Comparison of ENCODE assay signal across 8 mouse cellular contexts in genomic region chr5:66075032-66075488, GRCm38 (mm10).
A peak's percentile ranks its signal among the peaks of the same experiment; 100 is the strongest.
DNase-seq lines count a peak whose midpoint lies in the region; ATAC-seq and TF ChIP-seq lines count a peak whose summit lies in the region.
"Had no signal": no experiment of that assay in that cellular context is flagged by ENCODE, and none has a peak within 500 bp of the region (broad histone marks: within the 10 kb centered on the region; RNA-seq: fewer than 3 reads in every experiment).

No protein-coding gene starts in this region.

- no peak for TF ChIP-seq POLR2A in bone marrow, adult 2 months (IDR thresholded peaks at IDR 0.05; ENCODE audit: borderline replicate concordance, control insufficient read depth, low read depth, low read length)

- peak overlapping the region; percentile 84 for H3K27ac ChIP-seq in bone marrow, adult 2 months (ENCODE audit: control insufficient read depth, insufficient read depth, low read depth, low read length, poor library complexity)
- peak overlapping the region; percentile 68 for H3K27ac ChIP-seq in liver, embryonic 15.5 days (replicated peaks)
- no peak overlapping the region for H3K27ac ChIP-seq in hindbrain, embryonic 11.5 days (ENCODE audit: low read depth, low read length)
- H3K27ac ChIP-seq: limb, embryonic 12.5 days had no signal

- peak; percentile 32 for DNase-seq in heart, postnatal 25 days (ENCODE audit: low spot score)
- peak; percentile 57 to 64 for DNase-seq in spleen, postnatal 10 days (ENCODE audit: low spot score in 2 of 2)
- DNase-seq in frontal cortex, postnatal 25 days (ENCODE audit: low spot score in 2 of 2), result no peak
- no peak for DNase-seq in ovary, postnatal 36 days (ENCODE audit: low spot score)
- DNase-seq in hindbrain, embryonic 11.5 days (ENCODE audit: low spot score), result no peak

- peaks cover 15% of the 10 kb centered on the region for H3K4me1 ChIP-seq in bone marrow, adult 2 months (ENCODE audit: control insufficient read depth, insufficient read depth, low read length)
- peaks cover 46% of the 10 kb centered on the region for H3K4me1 ChIP-seq in liver, embryonic 15.5 days (replicated peaks)
- no peaks in the 10 kb centered on the region for H3K4me1 ChIP-seq in hindbrain, embryonic 11.5 days (replicated peaks; ENCODE audit: control insufficient read depth, insufficient read depth, low read length)

- WGBS in bone marrow, adult 2 months, result 1% methylated on average over 9 of the region's 9 CpGs
- 26% methylated on average over 9 of the region's 9 CpGs for WGBS in liver, embryonic 15.5 days (ENCODE audit: insufficient replicate concordance)
- 87% methylated on average over 9 of the region's 9 CpGs for WGBS in hindbrain, embryonic 11.5 days

- no peak overlapping the region for H3K4me3 ChIP-seq in bone marrow, adult 2 months (replicated peaks; ENCODE audit: control insufficient read depth, low read depth, low read length)
- H3K4me3 ChIP-seq in liver, embryonic 15.5 days (replicated peaks), result no peak overlapping the region
- H3K4me3 ChIP-seq in hindbrain, embryonic 11.5 days (ENCODE audit: low read depth, low read length), result no peak overlapping the region
- H3K4me3 ChIP-seq: limb, embryonic 12.5 days had no signal

- H3K4me2 ChIP-seq in liver, embryonic 15.5 days, result peak overlapping the region; percentile 4; the same call in 1 of the 2 replicates
- H3K4me2 ChIP-seq in hindbrain, embryonic 11.5 days (replicated peaks; ENCODE audit: low read depth, low read length), result no peak overlapping the region
- H3K4me2 ChIP-seq: limb, embryonic 12.5 days had no signal

- ATAC-seq in liver, embryonic 15.5 days (ENCODE audit: insufficient read depth), result peak; percentile 22
- no peak for ATAC-seq in hindbrain, embryonic 11.5 days (ENCODE audit: low FRiP score)

- no peaks in the 10 kb centered on the region for H3K27me3 ChIP-seq in liver, embryonic 15.5 days
- no peaks in the 10 kb centered on the region for H3K27me3 ChIP-seq in hindbrain, embryonic 11.5 days (ENCODE audit: control insufficient read depth, insufficient read depth, low read length)

- H3K36me3 ChIP-seq in liver, embryonic 15.5 days (replicated peaks), result no peaks in the 10 kb centered on the region
- H3K36me3 ChIP-seq in hindbrain, embryonic 11.5 days (ENCODE audit: control insufficient read depth, insufficient read depth, low read length), result no peaks in the 10 kb centered on the region
- H3K36me3 ChIP-seq: limb, embryonic 12.5 days had no signal

- H3K9me3 ChIP-seq in liver, embryonic 15.5 days (replicated peaks), result no peaks in the 10 kb centered on the region
- H3K9me3 ChIP-seq in hindbrain, embryonic 11.5 days (ENCODE audit: control insufficient read depth, low read length), result no peaks in the 10 kb centered on the region
- H3K9me3 ChIP-seq: limb, embryonic 12.5 days had no signal

- TF ChIP-seq CTCF in bone marrow, adult 2 months (IDR thresholded peaks at IDR 0.05; ENCODE audit: control insufficient read depth, insufficient read depth, low read length), result no peak

- no peak overlapping the region for H3K9ac ChIP-seq in liver, embryonic 15.5 days
- no peak overlapping the region for H3K9ac ChIP-seq in hindbrain, embryonic 11.5 days (ENCODE audit: low read depth, low read length)
- H3K9ac ChIP-seq: limb, embryonic 12.5 days had no signal

- intact Hi-C loops in heart, postnatal 25 days (cut with DNase I), result no loop called here

Comparison
In these comparisons a context has a peak if more than half of its experiments do, and no peak if none do; other contexts are left out.
1. DNase-seq: peak in heart, postnatal 25 days (single experiment) and spleen, postnatal 10 days (2 of 2); none in frontal cortex, postnatal 25 days (0 of 2), ovary, postnatal 36 days (single experiment) and hindbrain, embryonic 11.5 days (single experiment).